Mouse (Mus musculus) G1E (cell line): ENCODE measurements around the gene Mtor. TPM values are rescaled to one million over a fixed set of nuclear protein-coding genes. Genes with fewer than 3 reads are reported as not detected.
A peak's percentile ranks its signal among the peaks of the same experiment; 100 is the strongest.

Experiments used
- ATAC-seq: 2 replicates; pipeline ENCODE4 v1.8.0; 2016; ENCODE audit warnings: mild to moderate bottlenecking; ENCODE audit not compliant: insufficient number of reproducible peaks, poor library complexity, low FRiP score, severe bottlenecking; ENCODE audit errors: extremely low read depth
- DNase-seq: peaks from one replicate; pipeline ENCODE4 v3.0.0; 2012; ENCODE audit warnings: low spot score
- H3K27me3 ChIP-seq: 2 replicates; pipeline ENCODE4 v1.6.1; 2012; ENCODE audit warnings: mild to moderate bottlenecking, low read length, inconsistent platforms; ENCODE audit not compliant: insufficient read depth
- H3K36me3 ChIP-seq: replicated peaks from 2 replicates; pipeline ENCODE3; 2012; ENCODE audit warnings: mild to moderate bottlenecking, inconsistent platforms
- H3K4me1 ChIP-seq: 2 replicates; pipeline ENCODE4 v1.6.1; 2012; ENCODE audit warnings: low read depth, low read length, inconsistent platforms, mixed read lengths; ENCODE audit not compliant: insufficient read depth
- H3K4me3 ChIP-seq: 2 replicates; pipeline ENCODE4 v1.5.1; 2012; ENCODE audit warnings: low read depth, mild to moderate bottlenecking, inconsistent platforms, low read length, moderate library complexity, mixed read lengths
- H3K9me3 ChIP-seq: replicated peaks from 2 replicates; pipeline ENCODE4 v1.6.1; 2012; ENCODE audit warnings: inconsistent platforms
- CTCF ChIP-seq: IDR thresholded peaks from 2 replicates; pipeline ENCODE4 v1.5.1; 2012; ENCODE audit warnings: low read depth, low read length, inconsistent platforms, mixed read lengths
- GATA1 ChIP-seq: IDR thresholded peaks from 2 replicates; pipeline ENCODE4 v1.6.1; 2012; ENCODE audit warnings: borderline replicate concordance, low read length, inconsistent platforms, mixed read lengths
- GATA2 ChIP-seq: IDR thresholded peaks from 2 replicates; pipeline ENCODE4 v1.6.1; 2012; ENCODE audit warnings: low read depth, low read length, inconsistent platforms, borderline replicate concordance
- POLR2AphosphoS5 ChIP-seq: IDR thresholded peaks from 2 replicates; pipeline ENCODE4 v1.6.1; 2012; ENCODE audit warnings: low read depth, low read length, inconsistent platforms; ENCODE audit not compliant: insufficient replicate concordance
- TAL1 ChIP-seq: conservative IDR thresholded peaks from 2 replicates; pipeline ENCODE4 v1.6.1; 2012; ENCODE audit warnings: low read depth, low read length, inconsistent platforms, mixed read lengths
- polyA plus RNA-seq: library from polyadenylated mRNA; stranded (reverse); fragments of >175 nt; gene quantifications from 2 replicates; pipeline ENCODE4 v1.2.3, GENCODE M21; 2012
- total RNA-seq, 2 experiments: library from RNA; stranded (forward) in 1 of 2; stranded (reverse) in 1 of 2; fragments of 200-1000 nt in 1 of 2; fragments of >200 nt in 1 of 2; fragmentation: Nextera tagmentation in 1 of 2; gene quantifications; 2 replicates each; pipeline ENCODE4 v1.2.3; 2014 to 2017

Mtor gene
- total and polyA plus RNA-seq, 3 experiments: 11.3 to 41.7 (median 13.8) TPM

GRCm38 (mm10) chr4:148581422-148581821, 133.0 kb downstream of the Mtor start:
- Histone ChIP-seq H3K36me3 (peaks cover 75% of the 10 kb centered on the region), H3K9me3 (no peaks in the 10 kb centered on the region), H3K27me3 (no peaks in the 10 kb centered on the region), H3K4me1 (peaks cover 43% of the 10 kb centered on the region), H3K4me3 (no peak overlapping the region)
- no peak for TF ChIP-seq CTCF
- no peak for TF ChIP-seq GATA1
- TF ChIP-seq TAL1: no peak
- no peak for TF ChIP-seq POLR2AphosphoS5
- no peak for TF ChIP-seq GATA2
- no peak for DNase-seq
- no peak for ATAC-seq

DNA sequence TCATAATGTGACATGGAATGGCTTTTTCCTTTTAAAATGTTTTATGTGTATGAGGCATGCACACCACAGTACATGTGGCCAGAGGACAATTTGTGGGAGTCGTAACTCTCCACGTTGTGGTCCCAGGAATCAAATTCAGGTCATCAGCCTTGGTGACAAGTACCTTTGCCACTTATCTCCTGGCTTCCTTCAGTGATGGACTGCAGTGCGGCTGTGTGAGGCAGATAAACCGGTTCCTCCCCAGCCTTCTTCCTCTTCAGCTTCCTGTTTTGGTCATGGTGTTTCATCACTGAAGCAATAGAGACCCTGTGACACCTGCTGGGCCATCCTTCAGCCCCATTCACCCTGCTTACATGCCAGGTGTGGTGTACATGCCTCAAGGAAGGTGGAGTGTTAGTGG, 134.8 kb downstream of the Mtor start:
- H3K4me1 ChIP-seq: peaks cover 46% of the 10 kb centered on the region
- no peak for TF ChIP-seq GATA2
- peak; percentile 87 for TF ChIP-seq TAL1
- no peaks in the 10 kb centered on the region for H3K27me3 ChIP-seq
- DNase-seq (peak; percentile 70), ATAC-seq (peak; percentile 88)
- no peaks in the 10 kb centered on the region for H3K9me3 ChIP-seq
- H3K36me3 ChIP-seq: peaks cover 57% of the 10 kb centered on the region
- peak overlapping the region; percentile 21; the same call in 1 of the 2 replicates for H3K4me3 ChIP-seq

DNA sequence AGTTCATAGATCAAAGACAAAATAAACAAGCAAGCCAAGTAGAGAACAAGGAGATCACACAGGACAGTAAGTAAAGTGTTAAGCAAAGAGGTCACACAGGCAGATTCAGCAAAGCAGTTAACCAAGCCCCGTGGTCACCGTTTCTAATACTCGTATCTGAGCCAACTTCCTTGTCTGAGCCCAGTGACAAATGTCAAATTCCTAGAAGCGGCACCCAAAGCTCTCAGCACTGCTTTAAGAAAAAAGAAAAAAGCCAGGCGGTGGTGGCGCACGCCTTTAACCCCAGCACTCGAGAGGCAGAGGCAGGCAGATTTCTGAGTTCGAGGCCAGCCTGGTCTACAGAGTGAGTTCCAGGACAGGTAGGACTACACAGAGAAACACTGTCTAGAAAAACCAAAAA, 138.2 kb downstream of the Mtor start:
- DNase-seq (no peak), ATAC-seq (no peak)
- Histone ChIP-seq H3K4me3 (no peak overlapping the region), H3K9me3 (no peaks in the 10 kb centered on the region), H3K36me3 (peaks cover 23% of the 10 kb centered on the region), H3K27me3 (no peaks in the 10 kb centered on the region), H3K4me1 (peaks cover 47% of the 10 kb centered on the region)
- TF ChIP-seq TAL1 (no peak), GATA2 (no peak), POLR2AphosphoS5 (no peak), CTCF (no peak), GATA1 (no peak)

DNA sequence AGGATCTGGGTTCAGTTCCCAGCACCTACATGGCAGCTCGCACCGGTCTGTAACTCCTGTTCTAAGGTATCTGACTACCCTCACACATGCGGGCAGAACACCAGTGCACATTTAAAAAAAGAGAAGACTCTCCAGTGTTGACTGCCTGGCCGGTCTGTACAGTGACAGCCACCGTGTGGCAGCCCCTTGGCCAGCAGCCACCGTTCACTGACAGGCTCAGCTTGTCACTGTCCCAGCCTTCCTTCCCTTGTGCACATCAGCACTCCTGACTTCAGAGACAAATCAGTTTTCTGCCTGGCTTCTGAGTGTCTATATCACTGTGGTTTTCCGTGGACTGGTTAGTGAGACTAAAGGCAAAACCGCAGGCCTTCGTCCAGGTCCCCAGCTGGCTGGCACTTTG, 140.4 kb downstream of the Mtor start:
- Histone ChIP-seq H3K36me3 (peaks cover 25% of the 10 kb centered on the region), H3K4me3 (no peak overlapping the region), H3K4me1 (peaks cover 47% of the 10 kb centered on the region), H3K27me3 (no peaks in the 10 kb centered on the region), H3K9me3 (no peaks in the 10 kb centered on the region)
- DNase-seq (no peak), ATAC-seq (no peak)
- TF ChIP-seq GATA2 (no peak), GATA1 (no peak), CTCF (no peak), TAL1 (no peak), POLR2AphosphoS5 (no peak)

GRCm38 (mm10) chr4:148589565-148589964, 141.2 kb downstream of the Mtor start:
- no peaks in the 10 kb centered on the region; the same call in 1 of the 2 replicates for H3K27me3 ChIP-seq
- peaks cover 53% of the 10 kb centered on the region for H3K4me1 ChIP-seq
- peaks cover 31% of the 10 kb centered on the region for H3K36me3 ChIP-seq
- TF ChIP-seq GATA2: no peak
- no peak for TF ChIP-seq TAL1
- no peak for TF ChIP-seq CTCF
- TF ChIP-seq GATA1: no peak
- TF ChIP-seq POLR2AphosphoS5: no peak
- no peak for DNase-seq
- no peak overlapping the region for H3K4me3 ChIP-seq
- ATAC-seq: no peak
- H3K9me3 ChIP-seq: no peaks in the 10 kb centered on the region

DNA sequence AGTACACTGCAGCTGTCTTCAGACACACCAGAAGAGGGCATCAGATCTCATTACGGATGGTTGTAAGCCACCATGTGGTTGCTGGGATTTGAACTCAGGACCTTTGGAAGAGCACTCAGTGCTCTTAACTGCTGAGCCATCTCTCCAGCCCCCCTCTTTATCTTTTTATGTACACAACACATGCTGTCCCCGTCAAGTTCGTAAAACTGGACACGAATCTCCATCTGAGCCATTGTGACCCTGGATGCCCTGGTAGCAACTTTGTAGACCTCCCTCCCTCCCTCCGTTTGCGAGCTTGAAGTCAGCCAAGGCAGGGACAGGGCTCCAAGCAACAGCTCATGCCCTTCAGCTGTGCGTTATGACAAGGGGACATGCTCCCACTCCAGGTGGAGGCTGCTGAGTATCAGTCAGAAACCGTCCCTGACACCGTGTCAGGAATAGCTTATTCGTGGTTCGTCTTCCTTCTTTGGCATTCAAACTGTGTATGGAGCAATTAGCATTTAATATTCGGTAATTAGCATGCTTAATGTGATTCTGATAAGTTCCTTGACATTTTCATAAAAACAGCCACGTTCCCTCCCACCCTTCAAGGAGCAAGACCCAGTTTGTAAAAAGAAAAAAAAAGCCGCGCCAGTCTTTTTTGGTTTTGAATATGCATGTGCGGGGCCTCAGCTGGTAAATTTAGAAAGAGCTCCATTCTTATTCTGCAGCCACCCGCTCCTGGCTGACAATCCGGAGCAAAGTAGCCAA, 142.2 kb downstream of the Mtor start:
- peaks cover 61% of the 10 kb centered on the region for H3K4me1 ChIP-seq
- ATAC-seq (0 out of 2 replicates have a peak, but pooled peaks have one; percentile 4), DNase-seq (peak; percentile 27)
- no peak for TF ChIP-seq GATA2
- TF ChIP-seq GATA1: no peak
- no peak for TF ChIP-seq CTCF
- TF ChIP-seq TAL1: no peak
- no peak for TF ChIP-seq POLR2AphosphoS5
- H3K9me3 ChIP-seq: no peaks in the 10 kb centered on the region
- no peaks in the 10 kb centered on the region; the same call in 1 of the 2 replicates for H3K27me3 ChIP-seq
- peaks cover 39% of the 10 kb centered on the region for H3K36me3 ChIP-seq
- peak overlapping the region; percentile 98 for H3K4me3 ChIP-seq

DNA sequence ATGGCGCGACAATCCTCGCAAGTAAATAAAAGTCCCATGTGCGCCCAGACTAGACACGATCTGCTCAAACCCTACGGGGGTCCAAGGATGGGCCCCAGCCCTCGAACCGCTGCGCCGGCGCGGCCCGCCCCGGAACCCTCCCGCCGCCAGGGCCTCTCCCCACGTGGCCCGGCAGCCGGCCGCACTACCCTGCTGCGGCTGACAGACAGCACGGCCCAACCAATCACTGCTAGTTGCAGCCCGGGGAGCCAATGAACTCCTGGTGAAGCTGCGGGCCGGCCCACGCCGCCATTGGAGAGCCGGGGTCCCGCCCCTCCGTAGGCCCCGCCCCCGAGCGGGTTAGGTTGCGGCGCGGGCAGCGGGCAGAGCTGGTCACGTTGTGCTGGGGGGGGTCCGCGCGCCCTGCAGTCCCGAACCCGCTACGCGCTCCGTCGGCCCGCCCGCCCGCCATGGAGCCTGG, 142.8 kb downstream of the Mtor start, which contains the start of gene Srm:
Gene Srm (plus strand): TSS at position 333 of the 460 bp plus-strand sequence.
- Histone ChIP-seq H3K4me3 (peak within 1 kb of the TSS; percentile 98), H3K9me3 (no peaks in the 10 kb centered on the region), H3K36me3 (peaks cover 45% of the 10 kb centered on the region), H3K27me3 (no peaks in the 10 kb centered on the region; the same call in 1 of the 2 replicates), H3K4me1 (peaks cover 66% of the 10 kb centered on the region)
- DNase-seq: peak; percentile 100
- ATAC-seq: peak; percentile 99
- TF ChIP-seq GATA2: no peak
- TF ChIP-seq POLR2AphosphoS5: no peak
- TF ChIP-seq CTCF: no peak
- no peak for TF ChIP-seq GATA1
- no peak for TF ChIP-seq TAL1
